Mouse (Mus musculus) ES-Bruce4 (cell line): Measurements from ENCODE around the gene Theg. TPM values are rescaled to one million over a fixed set of nuclear protein-coding genes. Genes with fewer than 3 reads are reported as not detected.

ENCODE experiments used
- H3K27ac ChIP-seq: 2 replicates; pipeline ENCODE4 v1.5.1; 2012; ENCODE audit warnings: low read length, inconsistent platforms; ENCODE audit not compliant: insufficient read depth
- H3K27me3 ChIP-seq: 2 replicates; pipeline ENCODE4 v1.6.1; 2012; ENCODE audit warnings: mild to moderate bottlenecking, low read length, inconsistent platforms; ENCODE audit not compliant: control insufficient read depth, poor library complexity, insufficient read depth, severe bottlenecking
- H3K36me3 ChIP-seq: 2 replicates; pipeline ENCODE4 v1.6.1; 2012; ENCODE audit warnings: inconsistent platforms, mild to moderate bottlenecking, low read length, moderate library complexity; ENCODE audit not compliant: control insufficient read depth, poor library complexity, insufficient read depth, severe bottlenecking
- H3K4me1 ChIP-seq: one replicate; pipeline ENCODE4 v1.8.1; 2011; ENCODE audit warnings: low read length; ENCODE audit not compliant: control insufficient read depth, insufficient read depth
- H3K4me3 ChIP-seq: 2 replicates; pipeline ENCODE4 v1.5.1; 2011; ENCODE audit warnings: low read depth, mild to moderate bottlenecking, low read length
- H3K9ac ChIP-seq: 2 replicates; pipeline ENCODE4 v1.6.1; 2012; ENCODE audit warnings: low read depth, mild to moderate bottlenecking, inconsistent platforms; ENCODE audit not compliant: poor library complexity, severe bottlenecking
- H3K9me3 ChIP-seq: replicated peaks from 2 replicates; pipeline ENCODE4 v1.6.1; 2012; ENCODE audit warnings: mild to moderate bottlenecking, low read length, inconsistent platforms; ENCODE audit not compliant: control insufficient read depth, poor library complexity, insufficient read depth, severe bottlenecking
- CTCF ChIP-seq: IDR thresholded peaks from one replicate; pipeline ENCODE4 v1.8.1; 2011; ENCODE audit warnings: low read depth, low read length
- EP300 ChIP-seq: IDR thresholded peaks from 2 replicates; pipeline ENCODE4 v1.6.1; 2011; ENCODE audit warnings: low read depth, low read length; ENCODE audit not compliant: insufficient read depth
- POLR2A ChIP-seq: IDR thresholded peaks from one replicate; pipeline ENCODE4 v1.8.1; 2011; ENCODE audit warnings: low read length; ENCODE audit not compliant: insufficient read depth
- polyA plus RNA-seq: library from polyadenylated mRNA; stranded (reverse); fragments of >200 nt; gene quantifications from 2 replicates; pipeline ENCODE4 v1.2.4, GENCODE M21; 2011; ENCODE audit warnings: low read depth; ENCODE audit not compliant: missing spikeins, insufficient read depth, insufficient read length

The Theg gene
- polyA plus RNA-seq, 1 experiment, result not detected

GRCm38 (mm10) chr10:79552531-79552930 is 34.6 kb downstream of the Theg start:
- TF ChIP-seq POLR2A (no peak), CTCF (no peak), EP300 (no peak)
- Histone ChIP-seq H3K4me1 (no peaks in the 10 kb centered on the region), H3K9ac (no peak overlapping the region), H3K4me3 (no peak overlapping the region), H3K27me3 (no peaks in the 10 kb centered on the region), H3K27ac (no peak overlapping the region), H3K36me3 (peaks cover 12% of the 10 kb centered on the region), H3K9me3 (no peaks in the 10 kb centered on the region)

DNA sequence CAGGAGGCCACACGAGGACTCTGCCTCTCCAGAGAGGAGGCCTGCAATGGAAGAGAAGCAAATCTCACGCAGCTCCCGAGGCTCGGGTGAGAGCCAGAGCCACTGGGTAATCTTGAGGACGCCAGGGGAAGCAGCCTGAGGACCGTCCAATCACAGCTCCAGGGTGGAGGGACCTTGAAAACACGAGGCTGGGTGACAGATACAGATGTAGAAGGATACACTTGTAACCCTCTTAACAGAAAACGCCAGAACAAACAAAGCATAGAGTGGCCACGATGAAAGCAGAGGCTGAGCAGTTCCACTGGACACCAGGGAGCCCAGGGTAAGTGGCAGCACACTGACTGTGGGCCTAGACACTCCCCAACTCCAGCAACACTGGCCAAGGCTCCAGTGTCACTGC is 36.8 kb downstream of the Theg start:
- H3K4me3 ChIP-seq, result no peak overlapping the region
- no peaks in the 10 kb centered on the region for H3K4me1 ChIP-seq
- H3K27ac ChIP-seq, result no peak overlapping the region
- H3K9me3 ChIP-seq, result no peaks in the 10 kb centered on the region
- peaks cover 15% of the 10 kb centered on the region for H3K36me3 ChIP-seq
- TF ChIP-seq EP300 (no peak), POLR2A (no peak), CTCF (no peak)
- no peak overlapping the region for H3K9ac ChIP-seq
- no peaks in the 10 kb centered on the region for H3K27me3 ChIP-seq

- peaks cover 18% of the 10 kb centered on the region for H3K36me3 ChIP-seq
- no peaks in the 10 kb centered on the region for H3K9me3 ChIP-seq
- no peak overlapping the region for H3K27ac ChIP-seq
- no peaks in the 10 kb centered on the region for H3K27me3 ChIP-seq
- TF ChIP-seq CTCF (no peak), POLR2A (no peak), EP300 (no peak)
- H3K4me1 ChIP-seq, result no peaks in the 10 kb centered on the region
- no peak overlapping the region for H3K9ac ChIP-seq
- H3K4me3 ChIP-seq, result no peak overlapping the region
These were observed 38.0 kb downstream of the Theg start for GRCm38 (mm10) chr10:79548971-79549723.

GRCm38 (mm10) chr10:79548546-79548945 is 38.6 kb downstream of the Theg start:
- Histone ChIP-seq H3K4me1 (no peaks in the 10 kb centered on the region), H3K27ac (no peak overlapping the region), H3K9me3 (no peaks in the 10 kb centered on the region), H3K9ac (no peak overlapping the region), H3K36me3 (peaks cover 18% of the 10 kb centered on the region), H3K4me3 (no peak overlapping the region), H3K27me3 (no peaks in the 10 kb centered on the region)
- TF ChIP-seq POLR2A (no peak), CTCF (no peak), EP300 (no peak)

DNA sequence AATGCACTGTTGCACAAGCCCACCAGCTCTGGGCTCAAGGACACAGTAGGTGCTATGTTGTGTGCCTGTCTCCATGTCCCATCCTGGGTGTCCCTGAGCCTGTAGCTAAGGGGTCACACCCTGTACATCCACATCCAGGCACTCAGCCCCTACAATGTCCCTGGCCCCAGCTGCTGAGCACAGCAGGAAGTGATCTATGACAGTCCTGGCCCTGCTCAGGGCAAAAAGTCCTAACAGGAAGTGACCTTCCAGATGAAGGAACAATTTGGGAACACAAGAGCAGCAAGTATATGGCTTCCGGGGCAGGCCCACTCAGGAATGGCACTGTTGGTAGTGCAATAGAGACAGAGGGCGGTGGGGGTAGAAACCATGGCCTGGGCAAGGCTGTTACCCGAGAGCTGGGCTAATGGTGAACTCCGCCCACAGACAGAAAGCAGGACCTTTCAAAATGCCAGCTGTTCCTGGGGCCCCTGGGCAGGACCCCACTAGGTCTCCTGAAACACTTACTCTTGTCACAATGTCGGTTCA is 39.9 kb downstream of the Theg start:
- peaks cover 18% of the 10 kb centered on the region for H3K36me3 ChIP-seq
- H3K9ac ChIP-seq, result no peak overlapping the region
- H3K9me3 ChIP-seq, result no peaks in the 10 kb centered on the region
- no peaks in the 10 kb centered on the region for H3K27me3 ChIP-seq
- H3K27ac ChIP-seq, result no peak overlapping the region
- no peak for TF ChIP-seq EP300
- no peak for TF ChIP-seq POLR2A
- no peak for TF ChIP-seq CTCF
- H3K4me1 ChIP-seq, result no peaks in the 10 kb centered on the region
- no peak overlapping the region for H3K4me3 ChIP-seq

DNA sequence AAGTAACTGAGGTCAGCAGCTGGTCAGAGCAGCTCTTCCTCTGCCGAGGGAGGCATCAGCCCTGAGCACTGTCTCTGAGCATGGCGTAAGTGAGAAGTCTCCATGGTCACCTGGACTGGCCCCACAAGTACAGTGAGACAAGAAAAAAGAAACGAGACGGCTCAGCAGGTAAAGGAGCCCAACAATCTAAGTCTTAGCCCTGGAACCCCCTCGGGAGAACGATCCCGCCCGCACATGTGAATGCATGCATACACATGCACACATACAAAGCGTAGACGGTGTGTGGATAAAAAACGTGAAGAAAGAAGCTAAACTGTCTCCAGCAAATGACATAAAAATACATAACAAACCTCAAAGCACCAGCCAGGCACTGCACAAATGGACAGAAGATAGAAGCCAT is 40.6 kb downstream of the Theg start:
- Histone ChIP-seq H3K4me3 (no peak overlapping the region), H3K9ac (no peak overlapping the region), H3K9me3 (no peaks in the 10 kb centered on the region), H3K4me1 (no peaks in the 10 kb centered on the region), H3K27ac (no peak overlapping the region), H3K27me3 (no peaks in the 10 kb centered on the region), H3K36me3 (peaks cover 18% of the 10 kb centered on the region)
- TF ChIP-seq CTCF (no peak), POLR2A (no peak), EP300 (no peak)
